Mouse (Mus musculus): ENCODE measurements at regions not wholly inside any gene's neighbourhood (a gene's known extent, or its start where the extent isn't known, plus 50 kb on each side); places are given as distances from the start of the nearest gene placed in this dataset.

DNA sequence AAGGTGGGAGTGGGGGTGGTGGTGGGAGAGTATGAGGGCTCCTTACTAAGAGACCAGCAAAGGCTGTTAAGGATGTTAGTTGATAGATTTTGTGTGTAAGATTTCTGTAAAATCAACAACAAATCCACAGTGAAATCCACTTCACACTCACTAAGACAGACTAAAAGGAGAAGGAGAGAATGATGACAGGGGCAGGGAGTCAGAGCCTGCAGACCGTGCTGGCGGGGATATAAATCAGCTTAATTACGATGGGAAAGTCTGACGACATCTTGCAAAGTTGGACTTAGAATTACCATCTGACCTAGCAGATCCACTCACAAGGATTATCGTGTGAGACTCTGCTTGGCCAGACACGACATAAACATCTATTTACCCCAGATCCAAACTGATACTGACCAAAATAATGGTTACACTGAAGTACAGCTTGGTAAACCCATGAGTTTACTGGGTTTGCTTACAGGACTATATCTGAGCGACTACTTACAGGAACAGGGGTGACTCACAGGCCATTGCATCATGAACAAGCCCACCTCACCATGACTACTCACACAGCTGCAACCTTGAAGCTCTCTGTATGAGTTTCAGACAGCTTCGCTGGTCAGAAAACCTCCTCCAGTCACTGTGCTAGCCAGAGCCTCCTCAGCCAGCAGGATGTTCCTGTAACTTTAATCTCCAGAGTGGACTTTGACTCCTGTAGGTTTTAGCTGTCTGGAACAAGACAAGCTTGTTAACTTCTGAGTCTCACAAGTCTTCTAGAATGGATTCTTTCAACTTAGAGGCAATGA, 50.5 kb upstream of the Ednra start:
- DNase-seq (ENCODE audit: low spot score): no peak

DNA sequence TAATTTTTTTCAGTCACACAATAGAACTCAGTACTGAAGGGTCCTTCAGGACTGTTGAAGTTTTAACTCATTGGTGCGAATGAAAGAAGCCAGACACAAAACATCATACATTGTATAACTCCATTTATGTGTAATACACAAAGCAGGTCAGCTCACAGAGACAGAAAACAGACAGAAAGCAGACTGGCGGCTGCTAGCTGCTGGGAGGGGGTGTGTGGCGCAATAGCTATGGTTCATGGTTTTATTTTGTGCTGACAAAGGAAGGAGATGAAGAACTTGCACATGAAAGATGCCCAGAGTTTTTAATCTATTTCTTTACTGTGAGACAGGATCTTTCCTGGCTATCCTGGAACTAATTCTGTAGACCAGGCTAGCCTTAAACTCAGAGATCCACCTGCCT, 51.3 kb upstream of the Ednra start:
- no peak for DNase-seq (ENCODE audit: low spot score)

GRCm38 (mm10) chr8:77777597-77777996, 53.3 kb upstream of the Ednra start:
- no peak for DNase-seq (ENCODE audit: low spot score)

DNA sequence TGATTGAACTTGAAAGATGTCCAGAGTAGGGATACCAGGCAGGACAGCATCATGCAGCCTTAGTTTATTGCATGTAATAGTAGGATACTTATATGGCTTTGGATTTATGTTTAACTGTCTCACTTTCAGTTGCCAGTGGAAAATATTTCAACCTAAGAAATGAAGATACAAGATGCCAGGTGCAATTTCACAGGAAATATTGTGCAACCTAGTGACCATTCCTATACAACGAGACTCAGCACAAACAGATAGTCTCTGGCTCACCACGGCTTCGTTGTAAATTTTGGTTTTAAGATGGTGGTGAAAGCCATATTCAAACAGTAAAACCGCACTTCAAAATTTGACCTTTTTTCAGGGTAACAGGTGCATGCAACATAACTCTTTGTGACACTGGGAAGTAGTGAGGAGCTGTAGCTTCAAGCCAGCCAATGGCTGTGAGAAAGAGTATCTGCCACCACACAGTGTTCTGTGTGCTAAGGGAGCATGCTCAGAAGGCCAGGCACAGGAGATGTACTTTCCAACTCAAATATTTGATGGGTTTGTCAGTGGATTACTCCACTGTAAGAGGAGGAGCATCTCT, 61.5 kb upstream of the Ednra start:
- DNase-seq (ENCODE audit: low spot score): no peak

GRCm38 (mm10) chr8:77794911-77795310, 70.6 kb upstream of the Ednra start:
- DNase-seq (ENCODE audit: low spot score): no peak

- DNase-seq (ENCODE audit: low spot score): peak; percentile 63
These were observed 79.1 kb upstream of the Ednra start for GRCm38 (mm10) chr8:77803147-77803903.

DNA sequence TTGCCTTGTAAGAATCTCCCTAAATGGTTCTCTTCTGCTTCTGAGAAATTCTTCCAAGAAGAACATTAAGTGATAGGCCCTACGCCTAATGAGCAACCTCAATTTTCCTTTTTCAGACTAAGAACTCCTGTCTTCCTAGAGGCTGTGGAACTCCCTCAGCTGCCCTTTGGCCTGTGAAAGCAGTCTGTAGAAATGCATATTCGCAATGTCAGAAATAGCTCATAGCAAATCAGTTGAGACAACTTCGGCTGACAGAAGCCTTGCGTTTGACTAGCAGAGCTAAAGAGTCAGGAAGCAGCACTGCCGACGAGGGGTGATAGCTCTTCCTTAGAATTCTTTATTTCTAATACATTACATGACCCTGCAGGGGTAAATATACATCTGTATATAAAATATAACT, 80.3 kb upstream of the Ednra start:
- DNase-seq (ENCODE audit: low spot score): no peak

DNA sequence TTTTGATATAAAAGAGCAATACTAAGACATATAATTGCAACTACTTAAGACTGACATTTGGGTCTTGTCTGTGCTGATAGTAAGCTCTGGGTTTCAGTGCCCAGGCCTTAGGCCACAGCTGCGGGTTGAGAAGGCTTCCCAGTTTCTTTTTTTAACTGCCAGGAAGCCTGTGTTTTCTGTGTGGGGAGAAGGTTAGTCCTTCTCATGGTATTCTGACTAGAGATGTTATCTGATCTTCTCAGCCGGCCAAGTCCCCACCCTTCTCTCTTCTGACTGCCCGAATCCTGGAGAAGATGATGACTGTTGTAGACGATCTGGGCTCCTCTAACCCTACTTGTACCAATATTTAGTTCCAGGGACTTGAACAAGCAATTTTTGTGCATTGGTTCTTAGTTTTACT, 80.7 kb upstream of the Ednra start:
- no peak for DNase-seq (ENCODE audit: low spot score)

DNA sequence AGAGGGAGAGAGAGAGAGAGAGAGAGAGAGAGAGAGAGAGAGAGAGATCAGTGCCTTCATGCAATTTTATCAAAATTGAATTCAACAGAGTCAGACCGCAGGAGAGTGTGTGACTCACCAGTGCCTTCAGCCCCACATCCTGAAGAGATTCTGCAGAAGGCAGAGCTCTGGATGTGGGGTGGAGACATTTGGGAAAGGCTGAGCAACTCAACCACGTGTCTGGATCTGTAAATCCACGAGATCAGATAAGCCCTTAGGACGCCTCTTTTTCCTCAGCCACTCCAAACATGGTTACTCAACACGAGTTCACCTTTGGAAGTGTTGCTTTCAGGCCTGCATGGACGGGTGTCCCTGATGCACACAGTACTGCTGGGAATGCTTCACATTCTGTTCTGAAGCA, 81.4 kb upstream of the Ednra start:
- peak; percentile 32 for DNase-seq (ENCODE audit: low spot score)

DNA sequence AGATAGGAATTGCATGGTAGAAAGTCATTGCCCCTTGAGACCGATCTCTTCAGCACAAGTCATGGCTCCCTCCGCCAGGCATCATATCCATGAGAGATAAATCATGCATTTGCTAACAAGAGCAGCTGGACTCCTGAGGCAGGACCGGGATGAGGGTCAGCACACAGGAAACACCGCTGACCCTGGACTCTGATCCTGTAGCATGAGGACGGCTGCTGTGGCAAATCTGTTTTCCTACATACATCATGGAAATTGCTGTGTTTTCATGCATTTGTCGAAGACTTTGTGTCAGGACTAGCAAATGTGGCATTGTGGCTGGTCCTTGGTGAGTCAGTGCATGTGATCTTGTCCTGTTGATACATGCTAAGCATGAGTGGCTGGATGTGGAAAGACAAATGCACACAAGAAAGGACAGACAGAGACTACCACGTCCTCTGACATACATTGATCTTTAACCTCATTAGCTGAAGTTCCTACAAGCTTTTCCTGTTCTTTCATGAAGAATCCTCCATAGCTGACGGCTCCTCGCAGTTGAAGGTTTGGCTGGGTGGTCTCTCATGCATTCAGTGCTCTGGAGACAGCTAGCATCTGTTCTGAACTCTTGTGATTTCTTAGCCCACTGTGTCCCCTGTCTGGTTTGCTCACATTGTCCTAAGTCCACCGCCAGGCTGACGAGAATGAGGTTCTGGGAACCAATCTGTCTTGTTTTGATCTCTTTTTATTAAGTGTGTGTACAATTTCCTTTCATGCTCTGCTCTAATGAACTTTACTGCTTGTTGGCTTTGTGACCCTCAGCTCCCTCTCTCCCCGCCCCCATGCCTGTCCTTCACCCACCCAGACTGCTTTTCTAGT, 90.8 kb upstream of the Ednra start:
- DNase-seq (ENCODE audit: low spot score): peak; percentile 30

GRCm38 (mm10) chr8:77815648-77815971, 91.3 kb upstream of the Ednra start:
- DNase-seq (ENCODE audit: low spot score): no peak

DNA sequence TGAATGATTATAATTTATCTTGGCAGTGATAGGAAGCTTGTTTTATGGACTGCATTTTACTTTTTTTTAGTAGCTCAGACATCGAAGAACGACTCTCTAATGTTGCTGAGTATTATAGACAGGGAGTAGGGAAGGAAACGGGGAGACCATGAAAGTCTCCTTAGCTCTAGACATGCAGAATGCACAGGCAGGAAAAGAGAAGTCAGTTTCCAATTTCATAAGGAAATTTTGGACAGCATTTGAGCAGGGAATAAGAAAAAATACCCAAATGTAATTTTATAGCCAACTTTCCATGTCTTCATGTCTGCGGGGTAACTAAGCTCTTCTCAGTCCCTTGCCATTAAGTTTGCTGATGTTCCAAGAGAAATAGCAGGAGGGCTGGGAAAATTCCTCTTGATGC, 92.0 kb upstream of the Ednra start:
- DNase-seq (ENCODE audit: low spot score): no peak

DNA sequence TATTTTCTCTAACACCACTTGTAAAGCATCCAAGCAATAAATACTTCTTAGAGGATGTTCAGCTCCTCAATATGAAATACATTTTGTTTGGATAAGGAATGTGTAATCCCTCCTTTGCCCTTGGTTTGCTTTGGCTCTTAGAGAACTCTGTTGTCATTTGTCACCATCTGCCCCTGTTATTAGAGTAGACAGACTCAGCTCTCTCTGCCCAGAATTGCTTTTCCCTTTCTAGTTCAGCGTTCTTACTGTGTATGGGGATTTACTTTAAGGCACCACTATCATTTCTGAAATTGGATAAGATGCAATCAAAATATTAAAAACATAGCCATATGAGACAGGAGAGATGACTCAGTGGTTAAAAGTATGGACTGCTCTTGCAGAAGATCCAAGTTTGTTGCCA, 101.5 kb upstream of the Ednra start:
- DNase-seq (ENCODE audit: low spot score): no peak

- DNase-seq (ENCODE audit: low spot score): no peak
These were observed 102.0 kb upstream of the Ednra start for GRCm38 (mm10) chr8:77826255-77826654.

GRCm38 (mm10) chr8:77828079-77828478, 103.8 kb upstream of the Ednra start:
- DNase-seq (ENCODE audit: low spot score): no peak

- no peak for DNase-seq (ENCODE audit: low spot score)
These were observed 105.0 kb upstream of the Ednra start for GRCm38 (mm10) chr8:77829126-77829748.

DNA sequence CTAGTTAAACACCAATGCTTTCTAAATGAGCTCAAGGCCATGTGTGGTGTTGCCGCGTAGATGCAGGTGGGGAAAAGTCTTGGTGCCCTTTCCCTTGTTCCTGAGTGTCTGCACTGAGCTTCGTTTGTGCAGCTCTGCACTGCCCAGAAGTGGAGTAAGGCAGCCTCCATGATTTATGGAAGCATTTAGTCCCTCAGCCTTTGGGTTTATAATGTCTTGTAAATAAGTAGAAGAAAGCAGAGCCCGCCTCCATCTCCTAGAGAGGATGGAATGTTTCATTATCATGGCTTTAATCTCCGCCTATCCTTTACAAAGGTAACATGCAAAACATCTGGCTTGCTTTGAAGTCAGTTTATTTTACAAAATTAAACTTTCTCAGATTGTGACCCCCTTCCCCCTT, 105.5 kb upstream of the Ednra start:
- DNase-seq (ENCODE audit: low spot score): no peak

- peak; percentile 41 for DNase-seq (ENCODE audit: low spot score)
These were observed 110.0 kb upstream of the Ednra start for GRCm38 (mm10) chr8:77834283-77834682.

GRCm38 (mm10) chr8:77836902-77837489, 112.7 kb upstream of the Ednra start:
- DNase-seq (ENCODE audit: low spot score): no peak

- DNase-seq (ENCODE audit: low spot score): no peak
These were observed 118.3 kb upstream of the Ednra start for GRCm38 (mm10) chr8:77842392-77843139.

DNA sequence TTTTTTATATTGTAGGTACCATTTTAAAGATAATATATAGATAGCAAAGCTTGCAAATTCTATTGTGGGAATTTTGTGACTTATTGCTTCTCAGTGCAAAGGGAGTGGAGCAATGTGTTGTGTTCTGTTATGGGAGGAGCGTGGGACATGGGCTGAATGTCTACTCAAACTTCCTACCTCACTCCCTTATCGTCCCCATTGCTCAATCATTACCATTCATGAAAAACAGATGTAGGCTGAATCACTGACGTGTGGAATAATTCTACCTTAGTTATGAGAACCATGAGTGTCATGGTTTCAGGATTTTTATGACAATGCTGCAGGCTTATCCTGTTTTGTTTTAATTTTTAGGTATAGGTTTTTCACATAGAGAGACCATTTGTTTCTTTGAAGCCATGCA, 119.0 kb upstream of the Ednra start:
- no peak for DNase-seq (ENCODE audit: low spot score)

Data from lung, postnatal 25 days (tissue).